Mouse (Mus musculus): Measurements from ENCODE around the gene Rapgef1. TPM values are rescaled to one million over a fixed set of nuclear protein-coding genes. Genes with fewer than 3 reads are reported as not detected.
"Not testable (repeated sequence)": the region's sequence is repeated elsewhere in the genome, so short reads cannot be mapped to it uniquely, and the experiment has no call there.

Rapgef1 gene
- total RNA-seq, 4 experiments from 2014 or later, result 48.7 to 53.6 (median 52.8) TPM

- DNase-seq, result no peak
Measured at GRCm38 (mm10) chr2:29741207-29741606, 121.7 kb downstream of the Rapgef1 start.

DNA sequence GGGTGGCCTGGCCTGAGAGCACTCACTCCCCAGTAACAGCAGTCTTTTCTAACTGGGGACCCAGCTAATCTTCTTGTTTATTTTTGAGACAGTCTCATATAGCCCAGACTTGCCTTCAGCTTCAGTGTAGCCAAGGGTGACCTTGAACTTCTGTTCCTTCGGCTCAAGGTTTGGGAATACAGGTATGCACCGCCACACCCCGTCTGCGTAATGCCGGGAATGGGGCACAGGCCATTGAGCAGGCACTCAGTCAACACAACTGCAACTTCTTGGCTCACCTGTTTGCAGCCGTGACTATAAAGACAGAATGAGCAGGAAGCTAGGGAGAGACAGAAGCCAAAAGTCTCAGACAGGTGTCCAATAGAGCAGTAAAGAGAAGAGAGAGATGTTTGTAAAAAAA is 124.7 kb downstream of the Rapgef1 start:
- no peak for DNase-seq

GRCm38 (mm10) chr2:29747188-29747782 is 127.8 kb downstream of the Rapgef1 start:
- DNase-seq, result no peak

DNA sequence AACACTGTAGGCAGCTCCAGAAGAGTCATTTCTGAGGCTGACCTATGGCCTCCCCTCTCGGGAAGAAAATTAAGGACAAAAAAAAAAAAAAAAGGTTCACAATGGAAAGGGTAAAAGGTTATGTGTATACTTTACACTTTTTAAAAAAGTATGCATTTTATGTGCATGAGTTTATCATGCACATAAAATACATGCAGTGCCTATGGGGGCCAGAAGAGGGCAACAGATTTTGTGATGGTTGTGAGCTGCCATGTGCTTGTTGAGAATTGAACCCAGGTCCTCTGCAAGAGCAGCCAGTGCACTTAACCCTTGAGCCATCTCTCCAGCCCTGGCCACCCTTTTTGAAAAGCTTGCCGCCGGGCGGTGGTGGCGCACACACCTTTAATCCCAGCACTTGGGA is 128.3 kb downstream of the Rapgef1 start:
- no peak for DNase-seq

DNA sequence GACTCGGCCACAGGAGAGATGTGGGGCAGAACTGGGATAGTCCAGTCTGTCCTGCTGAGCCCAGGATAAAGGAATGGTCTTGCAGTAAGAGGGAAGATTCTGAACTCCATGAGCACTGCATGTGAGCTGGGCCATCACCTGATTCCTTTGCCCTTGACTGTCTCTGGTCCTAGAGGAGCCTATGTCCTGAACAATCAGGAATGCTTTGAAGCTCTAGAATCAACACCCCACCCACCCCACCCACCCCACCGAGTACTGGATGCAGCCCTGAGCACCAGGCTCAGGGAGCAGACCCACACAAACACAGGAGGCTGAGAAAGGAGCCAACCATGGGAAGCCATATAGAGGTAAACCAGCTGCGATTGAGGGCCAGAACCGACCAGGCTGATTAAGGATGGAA is 129.0 kb downstream of the Rapgef1 start:
- DNase-seq, result no peak

DNA sequence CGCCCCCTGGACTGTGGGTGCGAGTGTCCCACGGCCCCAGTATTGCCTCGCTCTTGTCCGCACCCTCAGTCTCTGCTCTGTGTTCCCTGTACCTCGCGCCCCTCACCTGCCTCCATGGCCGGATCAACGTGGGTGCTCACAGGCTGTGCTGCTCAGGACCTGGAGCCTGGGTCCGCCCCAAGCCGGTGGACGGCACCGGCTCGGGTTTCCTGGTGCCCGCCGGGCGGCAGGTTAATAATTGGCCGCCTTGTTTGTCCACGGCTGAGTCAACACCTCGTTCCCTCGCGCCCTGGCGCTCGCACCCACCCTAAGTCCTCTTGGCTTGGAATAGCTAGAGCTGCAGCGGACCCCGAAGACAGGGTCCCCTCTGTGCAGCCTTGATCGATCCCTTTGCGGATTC is 132.0 kb downstream of the Rapgef1 start, which contains the start of gene Gm13420:
Gm13420 (minus strand) TSS at position 189 of the 400 bp plus-strand sequence.
- DNase-seq, result no peak

DNA sequence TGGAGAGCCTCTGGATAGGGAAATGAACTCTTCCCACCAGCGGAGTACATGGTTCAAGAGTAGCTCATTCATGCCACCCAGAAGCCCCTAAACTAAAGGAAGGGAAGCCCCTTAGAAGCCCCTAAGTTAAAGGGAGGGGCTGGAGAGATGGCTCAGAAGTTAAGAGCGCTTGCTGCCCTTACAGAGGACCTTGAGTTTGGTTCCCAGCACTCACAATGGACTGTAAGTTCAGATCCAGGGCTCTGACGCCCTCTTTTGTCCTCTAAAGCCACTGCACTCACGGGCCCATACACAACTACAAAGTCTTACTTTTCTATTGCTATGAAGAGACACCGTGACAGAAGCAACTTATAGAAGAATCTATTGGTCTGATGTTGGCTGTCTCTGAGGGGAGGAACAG is 132.9 kb downstream of the Rapgef1 start:
- no peak for DNase-seq

DNA sequence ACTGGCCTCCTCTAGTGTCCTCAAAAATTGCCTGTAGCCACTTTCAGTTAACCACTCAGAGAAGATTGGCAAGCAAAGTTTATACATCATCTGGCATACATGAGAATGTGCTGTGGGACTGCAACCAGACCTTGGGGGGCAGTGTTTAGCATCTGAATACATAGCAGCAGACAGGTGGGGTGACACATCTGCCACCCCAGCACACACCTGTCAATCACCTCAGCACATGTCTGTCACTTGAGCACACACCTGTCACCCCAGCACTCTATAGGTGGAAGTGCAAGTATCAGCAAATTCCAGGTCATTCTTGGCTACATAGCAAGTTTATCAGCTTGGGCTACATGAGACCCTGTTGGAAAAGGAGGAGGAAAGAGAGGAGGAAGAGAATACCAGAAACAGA is 136.2 kb downstream of the Rapgef1 start:
- no peak for DNase-seq

GRCm38 (mm10) chr2:29764831-29765230 is 145.3 kb downstream of the Rapgef1 start:
- peak; percentile 38 for DNase-seq

DNA sequence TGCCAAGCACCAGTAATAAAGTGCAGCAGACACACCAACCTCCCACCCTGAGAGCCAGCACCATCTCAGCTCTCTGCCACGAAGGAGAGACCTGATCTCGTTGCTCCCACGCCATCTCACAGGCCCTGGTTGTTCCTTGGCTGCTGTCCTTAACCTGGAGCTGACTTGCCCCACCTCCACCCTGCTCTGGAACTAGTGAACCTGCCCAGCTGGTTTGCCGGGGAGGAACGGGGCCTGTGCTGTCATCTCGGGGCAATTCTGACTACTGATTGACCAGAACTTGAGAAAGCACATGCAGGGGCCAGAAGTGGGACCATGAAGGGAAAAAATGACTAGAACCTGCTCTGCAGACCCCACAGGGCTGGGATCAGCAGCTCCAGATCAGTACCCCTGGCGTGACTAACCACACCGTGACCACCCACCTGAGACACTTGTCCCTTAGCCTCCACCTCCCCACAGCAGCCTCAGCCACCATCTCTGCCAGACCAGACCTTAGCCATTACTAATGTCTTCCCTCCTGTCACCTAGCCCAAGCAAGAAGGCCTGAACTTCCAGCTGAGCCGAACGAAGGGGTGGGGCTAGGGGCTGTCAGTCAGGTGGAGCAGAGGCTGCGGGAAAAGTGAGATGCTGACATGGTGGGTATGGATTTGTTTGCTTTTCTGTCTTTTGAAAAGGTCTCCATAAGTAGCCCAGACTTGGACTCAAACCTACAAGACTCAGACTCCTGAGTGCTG is 148.6 kb downstream of the Rapgef1 start:
- DNase-seq, result no peak

DNA sequence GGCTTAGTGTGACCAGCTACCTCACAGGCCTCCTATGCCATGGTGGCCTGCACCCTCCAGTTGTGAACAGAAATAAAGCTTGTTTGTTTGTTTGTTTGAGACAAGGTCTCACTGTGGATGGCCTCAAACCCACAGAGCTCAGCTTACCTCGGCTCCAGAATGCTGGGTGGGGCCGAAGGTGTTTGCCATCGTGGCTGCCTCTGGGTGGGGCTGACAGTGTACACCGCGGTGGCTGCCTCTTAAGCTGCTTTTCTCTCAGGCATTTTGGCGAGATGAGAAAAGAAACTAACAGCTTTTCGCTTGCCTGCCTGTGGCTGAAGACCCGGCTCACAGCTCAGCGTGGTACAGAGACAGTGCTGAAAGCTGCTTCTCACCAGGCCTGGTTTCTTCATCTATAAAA is 149.4 kb downstream of the Rapgef1 start:
- DNase-seq, result no peak

GRCm38 (mm10) chr2:29770162-29770561 is 150.6 kb downstream of the Rapgef1 start:
- DNase-seq, result no peak

DNA sequence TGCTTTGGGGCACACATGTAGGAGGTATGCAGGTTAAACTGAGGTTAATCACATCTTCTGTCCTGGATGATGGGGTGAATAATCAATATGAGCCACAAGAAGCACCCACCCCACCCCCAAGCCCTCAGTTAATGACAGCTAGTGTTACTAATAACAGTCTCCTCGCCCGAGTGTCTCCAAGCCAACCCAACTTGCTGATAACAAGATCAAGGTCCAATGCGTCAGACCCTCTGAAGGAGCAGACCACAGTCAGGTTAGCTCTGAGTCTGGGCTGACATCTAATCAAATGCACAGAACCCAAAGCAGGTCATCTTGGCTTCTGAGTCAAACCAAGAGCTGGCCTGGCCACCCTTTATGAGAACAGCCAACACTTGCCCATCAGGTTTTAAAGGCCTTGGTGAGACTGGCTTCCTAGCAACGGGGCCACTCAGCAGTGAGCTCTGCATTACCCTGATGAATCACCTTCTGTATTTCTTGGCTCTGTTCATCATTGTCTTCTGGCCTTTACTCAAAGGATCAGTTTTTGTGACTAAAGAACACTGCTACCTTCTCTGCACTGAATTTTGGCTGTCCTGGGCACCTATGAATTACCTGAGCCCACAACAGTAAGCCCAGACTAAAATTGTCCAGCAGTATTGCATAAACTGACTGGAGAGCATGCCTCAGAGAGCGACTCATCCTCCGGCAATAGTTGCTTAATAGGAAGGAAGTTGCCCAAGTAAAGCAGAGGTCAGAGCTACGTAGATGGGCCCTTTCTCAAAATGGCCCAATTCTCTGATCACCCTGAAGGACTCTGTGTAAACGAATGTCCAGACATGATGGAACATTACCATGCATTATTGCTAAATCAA is 152.3 kb downstream of the Rapgef1 start:
- DNase-seq, result peak; percentile 50

- DNase-seq, result no peak
Measured at GRCm38 (mm10) chr2:29773323-29773722, 153.8 kb downstream of the Rapgef1 start.

DNA sequence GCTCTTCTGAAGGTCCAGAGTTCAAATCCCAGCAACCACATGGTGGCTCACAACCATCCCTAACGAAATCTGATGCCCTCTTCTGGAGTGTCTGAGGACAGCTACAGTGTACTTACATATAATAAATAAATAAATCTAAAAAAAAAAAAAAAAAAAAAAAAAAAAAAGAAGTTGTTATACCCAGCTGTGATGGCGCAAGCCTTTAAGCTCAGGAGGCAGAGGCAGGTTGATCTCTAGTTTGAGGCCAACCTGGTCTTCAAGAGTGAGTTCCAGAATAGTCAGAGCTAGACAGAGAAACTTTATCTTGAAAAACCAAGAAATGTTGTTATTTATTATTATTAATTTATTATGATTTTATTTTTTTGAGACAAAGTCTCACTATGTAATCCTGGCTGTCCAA is 161.7 kb downstream of the Rapgef1 start:
- DNase-seq, result not testable (repeated sequence)

DNA sequence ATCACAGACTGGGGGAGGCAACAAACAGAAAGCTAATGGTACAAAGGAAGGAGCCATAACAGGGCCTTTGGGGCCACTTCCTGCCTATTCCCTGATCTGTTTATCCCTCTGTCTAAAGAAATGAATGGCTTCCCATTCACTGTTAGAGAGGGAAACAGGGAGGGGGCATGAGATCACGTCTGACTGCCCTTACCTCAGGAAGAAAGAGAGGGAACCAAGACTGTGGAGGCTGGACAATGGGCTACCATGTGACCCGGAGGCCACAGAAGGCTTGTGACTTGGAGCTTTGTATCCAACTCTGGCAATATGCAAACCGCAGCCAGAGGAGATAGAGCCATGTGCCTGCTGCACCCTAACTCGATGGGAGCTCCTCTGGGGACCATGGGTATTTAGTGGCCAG is 164.8 kb downstream of the Rapgef1 start:
- DNase-seq, result no peak

GRCm38 (mm10) chr2:29787104-29787917 is 167.8 kb downstream of the Rapgef1 start, which contains the start of gene Coq4:
Gene Coq4, plus strand, starts transcription at chr2:29787493.
- DNase-seq, result peak; percentile 87

DNA sequence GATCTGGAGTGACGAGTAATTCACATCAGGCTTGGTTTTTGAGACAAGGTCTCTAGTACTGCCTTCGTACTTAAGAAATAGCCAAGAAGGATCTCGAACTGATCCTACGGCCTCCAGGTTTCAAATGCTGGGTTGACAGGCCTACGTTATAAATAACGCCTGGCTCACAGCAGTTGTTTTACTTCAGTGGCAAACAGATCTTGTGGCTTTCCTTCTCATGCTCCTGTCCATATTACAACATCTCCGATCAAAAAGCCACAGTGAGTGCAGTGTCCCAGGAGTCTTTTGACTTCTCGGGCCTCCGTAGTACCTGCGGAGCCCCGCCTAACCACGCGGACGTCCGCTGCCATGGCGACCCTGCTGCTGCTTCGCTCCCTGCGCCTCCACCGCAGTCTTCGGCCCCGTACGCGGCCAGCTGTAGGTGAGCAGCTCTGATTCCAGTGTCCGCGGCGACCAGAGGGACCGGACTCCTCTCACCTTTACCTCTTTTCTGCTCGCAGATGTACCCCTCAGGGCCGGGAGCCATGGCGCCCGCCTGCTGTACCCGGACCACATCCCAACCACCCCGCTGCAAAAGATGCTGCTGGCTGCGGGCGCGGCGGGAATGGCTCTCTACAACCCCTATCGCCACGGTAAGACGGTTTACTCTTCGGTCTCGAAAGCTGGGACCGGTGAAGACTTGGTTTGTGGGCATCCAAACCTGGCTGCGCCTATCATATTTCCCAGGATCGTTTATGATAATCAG is 168.6 kb downstream of the Rapgef1 start, which contains the start of gene Trub2:
Trub2 (minus strand) TSS at position 566 of the 745 bp plus-strand sequence.
- peak; percentile 83 for DNase-seq
